Mouse (Mus musculus) embryo, embryonic 10.5 days (tissue): ENCODE measurements at regions not wholly inside any gene's neighbourhood (a gene's known extent, or its start where the extent isn't known, plus 50 kb on each side); places are given as distances from the start of the nearest gene placed in this dataset.
"Not testable (repeated sequence)": the region's sequence is repeated elsewhere in the genome, so short reads cannot be mapped to it uniquely, and the experiment has no call there.

Source experiments
- DNase-seq: peaks from one replicate; pipeline ENCODE4 v3.0.0-alpha.2; 2015; ENCODE audit warnings: low spot score

DNA sequence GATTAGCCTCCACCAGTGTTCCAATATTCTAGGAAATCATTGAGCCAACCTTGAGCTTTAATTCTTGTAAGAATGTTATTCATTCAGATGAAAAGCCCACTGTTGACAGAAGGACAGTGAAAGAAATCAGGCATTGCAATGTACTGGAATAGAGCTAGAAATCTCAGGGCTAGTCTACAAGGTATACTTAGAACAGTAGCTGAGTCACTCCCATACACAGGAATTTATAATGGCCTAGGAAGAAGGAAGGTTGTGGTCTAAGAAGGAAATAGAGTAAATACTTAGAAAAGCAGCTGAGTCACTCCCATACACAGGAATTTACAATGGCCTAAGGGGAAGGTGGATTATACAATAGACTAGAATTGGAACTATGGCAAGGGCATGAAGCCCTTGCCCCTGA lies 174.6 kb downstream of the Fam181b start:
- DNase-seq = not testable (repeated sequence)

DNA sequence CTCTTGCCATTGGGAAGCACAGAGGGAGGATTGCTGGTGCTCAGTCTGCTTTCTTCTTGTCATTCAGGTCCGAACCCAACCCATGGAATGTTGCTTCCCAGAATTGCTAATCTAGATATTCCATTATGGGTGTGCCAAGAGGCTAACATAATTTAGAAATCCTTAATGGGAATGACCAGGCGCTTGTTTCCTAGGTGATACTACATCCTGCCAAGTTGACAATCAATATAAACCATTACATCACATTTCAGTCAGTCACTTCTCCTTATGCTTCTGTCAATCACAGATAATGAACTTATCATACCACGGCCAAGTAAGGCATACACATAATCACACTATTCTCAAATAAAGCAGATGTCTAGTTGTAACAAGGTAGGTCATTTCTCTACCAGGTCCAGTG lies 206.1 kb downstream of the Fam181b start:
- no peak for DNase-seq

DNA sequence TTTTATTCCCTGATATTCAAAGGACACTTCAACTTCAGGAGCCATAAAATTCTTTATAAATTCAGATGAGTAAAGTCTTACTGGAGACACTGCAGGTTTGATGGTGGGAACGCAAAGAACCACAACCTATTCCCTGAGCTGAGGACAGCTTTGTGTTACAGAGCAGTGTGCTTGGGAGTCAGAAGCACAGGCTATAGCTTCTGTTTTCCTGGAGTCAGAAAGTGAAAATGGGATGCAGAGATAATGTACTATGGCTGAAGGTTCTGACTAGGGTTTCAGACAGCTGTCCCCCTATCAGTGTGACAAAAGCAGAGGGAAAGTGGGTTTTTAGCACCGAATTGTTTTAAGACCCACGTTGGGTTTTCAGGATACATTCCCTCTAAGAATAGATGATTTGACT lies 211.8 kb downstream of the Fam181b start:
- DNase-seq = no peak

DNA sequence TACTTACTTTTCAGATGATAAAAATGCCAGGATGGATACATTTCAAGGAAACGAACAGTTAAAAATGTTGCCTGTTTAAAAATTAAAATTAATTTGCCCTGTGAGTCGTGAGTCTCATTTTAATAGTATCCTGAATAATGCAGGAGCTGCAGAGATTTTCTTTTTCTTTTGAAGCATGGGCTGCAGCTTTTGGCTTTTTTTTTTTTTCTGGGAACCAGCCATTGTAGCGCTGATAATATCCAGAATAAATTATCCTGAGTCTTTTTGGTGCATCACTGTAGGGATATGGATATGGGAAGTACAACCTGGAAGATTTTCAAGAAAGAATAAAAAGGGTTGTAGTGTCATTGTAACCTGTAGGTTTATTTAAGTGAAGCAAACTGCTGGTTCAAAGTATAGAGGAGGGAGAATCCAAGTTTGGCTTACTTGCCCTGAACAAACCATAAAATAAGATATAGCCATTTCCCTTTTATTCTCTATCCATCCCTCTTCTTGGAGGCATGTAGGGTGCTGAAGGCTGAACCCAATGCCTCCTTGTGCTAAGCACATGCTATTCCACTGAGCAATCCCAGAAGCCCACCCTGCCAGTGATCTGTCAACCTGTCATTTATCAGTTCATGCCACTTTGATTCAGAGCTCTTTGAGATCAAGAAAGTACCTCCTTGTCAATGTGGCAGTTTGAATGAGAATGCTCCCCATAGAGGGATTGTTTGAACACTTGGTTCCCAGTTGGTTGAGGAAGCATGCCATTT lies 212.5 kb downstream of the Fam181b start:
- DNase-seq = no peak

DNA sequence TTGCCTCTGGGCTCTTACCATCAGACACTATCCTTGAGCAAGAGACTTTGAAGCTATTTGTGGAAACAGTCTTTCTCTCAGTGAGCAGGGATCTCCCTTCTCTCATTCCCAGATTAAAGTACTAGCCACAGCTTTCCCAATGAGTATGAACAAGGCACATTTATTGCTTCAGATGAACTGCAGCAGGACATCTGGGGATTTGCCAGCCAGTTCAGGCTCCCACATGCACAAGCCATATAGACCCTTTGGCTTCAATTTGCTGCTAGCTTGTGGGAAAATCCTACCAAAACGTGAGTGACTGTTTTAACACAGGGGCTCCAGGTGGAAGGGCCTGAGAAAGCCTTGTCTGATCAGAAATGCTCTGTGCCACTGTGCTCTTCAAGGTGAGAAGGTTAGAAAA lies 233.1 kb downstream of the Fam181b start:
- DNase-seq = no peak

DNA sequence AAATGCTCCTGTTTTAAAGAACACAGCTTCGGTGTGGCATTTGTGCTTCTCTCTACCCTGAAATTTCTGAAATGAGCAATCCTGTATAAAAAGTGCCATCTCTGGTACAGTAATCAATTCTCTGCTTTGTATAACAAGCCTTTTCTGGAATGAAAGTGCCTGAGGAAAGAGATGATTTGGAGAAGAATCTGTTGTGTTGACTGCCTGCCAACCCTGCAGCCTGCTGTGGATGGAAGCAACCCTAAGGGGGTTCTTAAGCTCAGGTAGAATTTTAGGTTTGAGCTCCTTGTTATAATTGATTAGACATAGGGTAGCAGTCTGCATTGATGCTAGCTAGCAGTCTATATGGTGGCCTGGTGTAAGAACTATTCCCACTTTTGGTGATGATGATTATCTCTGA lies 251.7 kb downstream of the Fam181b start:
- DNase-seq = no peak

DNA sequence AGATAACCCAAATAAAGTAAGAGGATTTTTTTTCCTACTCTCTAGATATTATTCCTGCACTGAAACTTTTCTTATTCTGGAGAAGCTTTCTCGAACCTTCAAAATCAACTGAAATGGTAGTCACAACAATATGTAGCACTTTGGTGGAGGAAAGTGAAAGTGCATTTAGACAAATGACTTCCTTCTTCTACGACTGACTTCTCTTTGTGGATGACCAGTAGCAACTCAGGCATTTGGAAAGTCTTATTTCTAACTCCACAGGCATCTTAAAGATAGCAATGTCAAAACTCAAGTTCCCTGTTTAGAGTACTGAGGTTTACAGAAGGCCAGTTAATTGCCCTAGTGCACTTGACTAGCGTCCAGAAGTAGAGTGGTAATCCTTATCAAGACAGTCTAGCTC lies 252.5 kb downstream of the Fam181b start:
- DNase-seq = no peak

DNA sequence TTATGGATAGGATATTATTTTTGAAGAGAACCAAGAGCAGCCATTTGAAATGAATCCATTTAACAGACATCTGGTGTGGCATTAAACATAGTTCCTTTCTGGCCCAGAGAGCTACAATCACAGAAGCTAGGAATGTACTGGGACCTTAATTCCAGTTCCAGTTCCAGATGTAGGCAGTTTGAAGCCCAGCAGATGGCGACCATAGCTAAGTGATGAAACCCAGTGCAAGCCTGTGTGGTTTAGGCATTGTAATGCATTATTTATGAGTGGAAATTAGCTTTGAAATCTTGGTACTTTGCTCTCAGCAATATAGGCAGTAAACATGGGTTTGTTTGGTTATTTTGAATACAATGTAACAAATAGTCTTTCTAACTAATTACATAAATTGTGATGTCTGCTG lies 256.8 kb downstream of the Fam181b start:
- peak; percentile 56 for DNase-seq
